Mouse (Mus musculus) G1E (cell line): Measurements from ENCODE around the gene Sema4a.

Experiments
- CTCF ChIP-seq: IDR thresholded peaks from 2 replicates; pipeline ENCODE4 v1.5.1; 2012; ENCODE audit warnings: low read depth, low read length, inconsistent platforms, mixed read lengths
- GATA1 ChIP-seq: IDR thresholded peaks from 2 replicates; pipeline ENCODE4 v1.6.1; 2012; ENCODE audit warnings: borderline replicate concordance, low read length, inconsistent platforms, mixed read lengths
- GATA2 ChIP-seq: IDR thresholded peaks from 2 replicates; pipeline ENCODE4 v1.6.1; 2012; ENCODE audit warnings: low read depth, low read length, inconsistent platforms, borderline replicate concordance
- POLR2AphosphoS5 ChIP-seq: IDR thresholded peaks from 2 replicates; pipeline ENCODE4 v1.6.1; 2012; ENCODE audit warnings: low read depth, low read length, inconsistent platforms; ENCODE audit not compliant: insufficient replicate concordance

GRCm38 (mm10) chr3:88493706-88494582 is 33.0 kb upstream of the Sema4a start:
- TF ChIP-seq CTCF: no peak
- TF ChIP-seq GATA1: no peak
- no peak for TF ChIP-seq GATA2
- no peak for TF ChIP-seq POLR2AphosphoS5
